Mouse (Mus musculus): ENCODE measurements around the gene Gars.

Gene Gars

DNA sequence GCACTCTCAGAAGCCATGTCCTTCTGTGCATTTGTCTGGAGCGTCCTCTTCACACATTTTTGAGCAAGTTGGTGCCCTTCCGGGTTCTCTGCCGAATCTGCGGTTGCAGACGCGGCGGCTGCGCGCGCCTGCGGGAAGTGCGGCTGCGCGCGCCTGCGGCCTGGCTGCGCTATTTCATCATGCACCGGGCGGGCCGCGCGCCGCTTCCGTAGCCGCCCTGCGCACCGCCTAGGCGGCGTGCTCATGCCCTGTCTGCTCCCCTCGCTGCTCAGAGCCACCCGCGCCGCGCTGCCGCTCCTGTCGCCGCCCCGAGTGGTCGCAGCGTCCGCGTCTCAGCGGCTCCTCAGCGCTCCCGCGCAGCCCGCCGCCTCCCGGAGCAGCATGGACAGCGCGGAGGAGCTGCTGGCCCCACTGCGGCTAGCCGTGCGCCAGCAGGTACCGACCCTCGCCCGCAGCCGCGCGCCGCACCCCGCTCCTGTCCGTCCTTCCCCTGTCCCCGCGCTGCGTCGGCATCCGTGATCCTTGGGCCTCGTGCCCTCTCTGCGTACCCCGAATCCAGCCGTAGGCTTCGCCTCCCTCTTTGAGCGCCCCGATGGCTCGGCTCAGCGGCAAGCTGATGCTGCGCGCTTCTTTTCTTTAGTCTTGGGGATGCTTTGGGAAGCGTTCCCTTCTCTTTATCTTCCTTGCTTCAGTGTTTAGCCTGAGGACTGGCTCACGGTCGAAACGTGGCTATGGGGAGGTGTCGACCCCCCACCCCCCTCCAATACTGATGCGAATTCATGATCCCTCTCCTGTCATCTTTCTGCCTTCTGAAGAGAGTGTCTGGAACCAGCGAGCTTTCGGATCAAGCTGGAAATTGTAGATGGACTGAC is at the start of gene Gars:
Gars (plus strand) TSS at position 209 of the 872 bp plus-strand sequence.
- peak; percentile 87 for DNase-seq

DNA sequence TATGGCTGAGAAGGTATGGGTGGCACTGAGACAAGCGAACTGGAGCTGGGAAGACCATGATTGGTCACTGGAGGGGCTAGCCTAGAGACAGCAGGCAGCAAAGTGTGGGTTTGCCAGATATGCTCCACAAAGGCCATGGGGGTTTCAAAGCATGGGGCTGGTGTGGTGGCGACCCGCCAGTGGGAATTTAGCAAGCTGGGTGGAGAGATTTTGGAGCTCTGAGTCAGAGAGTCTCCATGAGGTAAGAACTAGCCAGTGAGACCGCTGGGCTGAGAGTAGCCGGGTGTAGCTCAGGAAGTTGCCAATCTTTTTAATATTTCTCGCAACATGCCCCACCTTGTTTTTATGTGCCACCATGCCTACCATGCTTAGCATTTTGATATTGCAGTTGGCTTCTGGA is 49.7 kb upstream of the Gars start:
- no peak for DNase-seq

DNA sequence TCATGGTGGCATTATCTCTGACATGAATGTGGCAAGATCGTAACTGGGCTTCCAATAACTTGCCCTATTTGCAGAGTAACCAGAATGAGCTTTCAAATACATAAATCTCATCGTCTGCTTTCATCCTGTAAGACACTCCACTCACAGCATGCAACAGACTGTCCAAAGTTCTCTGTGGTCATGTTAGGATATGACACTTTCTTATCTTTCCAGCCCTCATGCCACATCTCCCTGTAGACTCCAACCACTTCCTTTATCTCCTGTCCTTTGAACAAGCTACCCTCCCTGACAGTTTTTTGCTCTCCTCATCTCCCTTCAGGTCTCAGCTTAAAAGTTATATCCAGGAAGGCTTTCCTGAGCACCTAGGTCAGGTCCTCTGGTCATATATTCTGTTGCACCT is 46.6 kb upstream of the Gars start:
- DNase-seq, result no peak

DNA sequence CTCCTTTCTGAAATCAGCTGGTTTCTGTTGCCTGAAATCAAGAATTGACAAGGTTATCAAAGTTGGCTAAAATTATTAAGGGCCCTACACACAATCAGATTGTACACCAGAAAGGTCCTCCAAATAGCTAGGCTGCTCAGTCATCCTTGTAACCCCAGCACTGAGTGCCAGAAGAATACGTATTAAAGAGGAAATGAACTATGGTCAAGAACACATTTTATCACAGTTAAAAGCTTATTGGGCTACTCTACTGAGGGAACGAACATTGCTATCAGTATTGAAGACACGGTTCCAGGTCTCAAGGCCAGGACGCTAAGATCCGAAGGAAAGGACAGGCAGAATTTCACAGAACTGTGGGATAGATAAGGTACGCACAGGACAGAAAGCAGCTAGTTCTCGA is 45.7 kb upstream of the Gars start:
- DNase-seq, result peak; percentile 63

DNA sequence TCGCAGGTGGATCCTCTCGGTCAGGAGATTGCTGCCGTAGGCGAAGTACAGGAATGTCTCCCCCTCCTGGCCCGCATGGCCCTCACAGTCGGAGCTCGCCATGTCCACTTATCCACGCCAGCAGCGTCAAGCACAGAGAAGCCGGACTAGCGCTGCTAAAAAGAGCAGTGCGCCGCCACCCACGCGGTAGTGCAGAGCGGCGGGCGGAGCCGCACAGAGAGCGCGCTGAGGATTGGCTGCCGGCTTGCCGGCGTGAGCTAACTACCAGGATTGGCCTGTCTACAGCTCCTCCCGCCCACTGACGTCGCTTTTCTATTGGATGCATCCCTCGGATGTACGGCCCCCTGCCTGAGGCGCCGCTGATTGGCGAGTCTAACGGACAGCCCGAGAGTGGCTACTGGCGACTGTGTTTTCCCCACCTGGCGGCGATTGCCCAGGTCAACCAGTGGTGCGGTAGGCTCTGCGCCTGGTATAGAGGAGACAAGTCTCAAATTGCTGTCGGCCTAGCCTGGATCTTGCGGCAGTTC is 45.0 kb upstream of the Gars start, which contains the start of gene Ggct:
Ggct (minus strand) TSS at position 217 of the 527 bp plus-strand sequence.
- DNase-seq, result peak; percentile 98

DNA sequence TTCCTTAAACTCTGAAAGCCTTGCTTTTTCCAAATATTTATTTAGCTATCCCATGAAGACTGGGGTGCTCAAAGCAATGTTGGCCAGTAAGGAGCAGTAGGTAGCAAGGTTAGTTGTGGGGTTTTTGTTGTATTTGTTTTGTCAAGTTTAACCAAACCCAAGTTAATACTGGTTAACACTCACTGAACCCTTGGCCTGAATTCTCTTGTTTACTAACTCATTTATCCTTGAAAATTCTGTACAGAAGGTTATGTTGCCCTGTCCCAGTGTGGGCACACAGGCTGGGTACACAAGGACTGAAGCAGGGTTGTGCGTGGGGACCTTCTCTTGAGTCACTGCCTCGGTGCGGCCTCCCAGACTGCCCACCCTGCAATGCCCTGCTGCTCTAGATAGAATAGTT is 41.4 kb upstream of the Gars start:
- peak; percentile 66 for DNase-seq

DNA sequence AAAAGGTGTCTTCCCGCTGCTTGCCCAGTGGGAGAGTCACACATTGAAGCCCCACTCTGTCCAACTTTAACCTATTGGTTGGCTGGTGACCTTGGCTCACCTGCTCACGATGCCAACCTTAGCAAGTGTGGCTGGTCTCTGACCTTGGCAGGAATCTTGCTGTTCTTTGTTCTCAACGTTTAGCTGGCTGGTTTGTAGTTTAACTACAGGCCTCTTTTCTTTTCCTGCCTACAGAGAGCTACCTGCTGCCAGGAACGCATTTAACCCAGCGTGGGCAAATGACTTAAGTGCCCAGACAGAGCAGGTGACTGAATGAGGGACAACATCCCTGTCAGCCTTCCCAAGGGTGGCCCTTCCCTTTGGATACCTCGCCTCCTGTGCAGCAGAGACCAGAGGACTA is 40.1 kb upstream of the Gars start:
- DNase-seq, result peak; percentile 91

DNA sequence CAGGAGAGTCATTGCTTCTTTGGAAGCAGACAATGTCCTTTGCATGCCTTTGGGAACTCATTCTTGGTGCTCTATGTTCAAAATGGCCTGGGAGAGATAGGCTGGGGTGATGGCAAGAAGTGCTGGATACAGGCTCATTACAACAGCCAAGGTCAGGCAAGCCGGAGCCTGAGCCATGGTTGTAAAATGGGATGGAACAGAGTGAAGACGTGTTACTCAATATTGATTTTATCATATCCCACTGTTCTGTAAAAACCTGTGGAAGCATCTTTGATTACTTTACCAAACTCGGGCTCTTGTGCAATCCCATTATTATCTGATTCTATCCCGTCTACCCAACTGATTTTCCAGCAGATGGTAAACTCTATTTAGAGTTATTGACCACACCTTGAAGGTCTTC is 36.5 kb upstream of the Gars start:
- DNase-seq, result no peak

DNA sequence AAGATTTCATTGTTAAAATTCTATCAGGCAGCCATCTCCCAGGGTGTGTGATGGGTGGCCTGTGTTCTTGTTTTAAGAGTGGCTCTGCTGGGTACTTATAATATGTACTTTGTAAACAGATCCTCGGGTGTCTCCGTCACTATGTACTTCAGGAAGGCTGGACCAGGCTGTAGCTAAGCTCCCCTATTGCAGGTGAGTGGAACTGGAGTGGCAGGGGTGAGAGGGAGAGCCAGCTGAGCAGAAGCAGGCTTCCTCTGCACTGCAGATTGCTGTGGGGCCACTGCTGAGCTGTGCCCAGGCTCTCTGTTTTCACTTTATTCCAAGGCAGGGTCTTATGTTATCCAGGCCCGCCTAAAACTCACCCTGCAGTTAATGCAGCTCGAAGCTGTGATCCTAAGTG is 35.4 kb upstream of the Gars start:
- DNase-seq, result no peak

DNA sequence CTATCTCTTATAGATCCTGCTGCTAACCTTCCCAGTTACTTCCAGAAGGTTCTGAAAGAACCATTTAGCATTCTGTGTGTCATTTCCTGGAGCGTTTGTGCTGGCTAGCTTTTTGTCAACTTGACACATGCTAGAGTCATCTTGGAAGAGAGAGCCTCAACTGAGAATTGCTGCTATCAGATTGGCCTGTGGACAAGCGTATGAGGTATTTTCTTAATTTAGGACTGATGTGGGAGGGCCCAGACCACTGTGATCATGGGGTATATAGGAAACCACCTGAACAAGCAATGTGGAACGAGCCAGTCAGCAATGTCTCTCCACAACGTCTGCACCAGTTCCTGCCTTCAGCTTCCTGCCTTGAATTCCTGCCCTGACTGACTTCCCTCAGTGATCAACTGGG is 34.2 kb upstream of the Gars start:
- no peak for DNase-seq

DNA sequence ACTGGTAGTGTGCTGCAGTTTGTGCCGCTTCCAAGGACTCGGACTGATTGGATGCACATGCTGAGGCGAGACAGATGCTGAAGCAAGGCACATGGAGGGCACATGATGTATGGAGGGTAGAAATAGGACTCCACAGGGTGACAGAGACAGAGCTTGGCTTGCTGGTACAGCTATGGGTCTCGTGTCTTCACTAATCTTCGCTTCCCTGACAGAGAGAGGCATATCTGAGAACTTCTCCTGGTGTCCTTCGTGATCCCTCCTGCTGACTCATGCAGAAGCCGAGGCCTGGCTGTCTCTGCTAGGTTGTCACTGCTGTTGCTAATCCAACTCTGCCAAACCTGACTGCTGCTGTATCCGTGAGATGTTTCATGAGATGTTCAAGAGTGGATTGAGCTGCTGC is 29.4 kb upstream of the Gars start:
- DNase-seq, result no peak

DNA sequence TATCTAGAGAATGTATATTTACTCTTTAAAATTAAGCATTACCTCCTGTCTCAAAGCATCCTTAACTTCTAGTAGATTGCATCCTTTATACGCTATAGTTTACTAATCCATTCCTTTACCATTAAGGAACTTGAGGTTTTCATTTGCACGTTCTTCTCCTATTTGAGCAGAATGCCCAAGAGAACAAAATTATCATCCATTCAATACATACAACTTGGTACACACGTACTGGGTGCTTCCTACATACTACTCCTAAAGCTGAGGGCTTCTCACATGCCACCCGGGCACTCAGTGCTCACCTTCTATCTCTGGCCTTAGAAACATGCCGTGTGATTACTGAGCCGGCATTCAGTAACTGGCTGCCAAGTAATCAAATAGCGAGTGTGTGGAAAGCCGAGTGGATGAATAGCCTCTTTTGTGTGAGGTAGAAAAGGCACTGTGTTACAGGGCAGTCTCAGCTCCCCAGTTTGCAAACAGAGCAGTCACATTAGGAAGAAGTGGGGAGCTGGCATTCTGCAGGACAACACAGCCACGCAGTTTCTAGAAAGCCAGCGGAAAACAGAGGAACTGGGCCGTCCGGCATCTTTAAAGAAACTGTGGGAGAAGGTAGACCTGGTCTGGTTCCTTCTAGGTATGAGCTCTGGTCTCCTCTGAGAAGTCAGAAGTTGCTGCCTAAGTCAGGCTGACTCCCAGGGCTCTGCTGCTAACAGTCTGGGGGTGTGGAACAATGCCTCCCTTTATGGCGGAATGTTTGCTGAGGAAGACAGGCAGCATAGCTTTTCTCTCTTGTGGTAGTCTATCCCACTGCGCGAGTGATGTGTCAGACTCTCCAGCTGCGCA is 28.2 kb upstream of the Gars start:
- no peak for DNase-seq

DNA sequence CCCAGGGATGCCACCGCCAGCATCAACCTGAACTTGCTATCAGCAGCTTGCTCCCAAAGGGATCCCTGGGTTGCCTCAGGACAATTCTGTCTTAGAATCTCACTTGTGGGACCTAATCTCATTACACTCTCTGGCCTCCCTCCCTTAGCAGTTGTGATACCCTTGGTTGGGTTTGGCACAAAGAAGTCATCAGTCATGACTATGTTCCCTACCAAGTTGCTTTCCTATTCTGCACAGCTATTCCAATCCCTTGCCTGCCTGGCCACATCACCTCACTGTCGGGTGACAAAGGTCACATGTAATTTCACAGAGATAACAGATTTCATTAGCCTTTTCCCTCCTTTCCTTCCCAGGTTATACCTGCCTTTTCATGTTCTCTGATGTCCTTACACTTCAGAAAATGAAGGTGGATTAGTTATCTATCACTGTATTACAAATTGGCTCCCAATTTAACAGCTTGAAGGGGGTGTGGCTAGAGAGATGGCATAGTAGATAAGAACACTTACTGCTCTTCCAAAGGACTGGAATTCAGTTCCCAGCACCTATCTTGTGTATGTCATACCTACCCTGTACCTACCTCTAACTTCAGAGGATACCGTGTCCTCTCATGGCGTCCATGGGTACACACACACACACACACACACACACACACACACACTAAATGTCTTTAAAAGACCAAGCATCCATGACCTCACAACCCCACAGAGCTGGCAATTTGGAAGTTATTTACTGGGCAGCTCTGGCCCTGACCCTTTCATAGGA is 27.3 kb upstream of the Gars start:
- no peak for DNase-seq

DNA sequence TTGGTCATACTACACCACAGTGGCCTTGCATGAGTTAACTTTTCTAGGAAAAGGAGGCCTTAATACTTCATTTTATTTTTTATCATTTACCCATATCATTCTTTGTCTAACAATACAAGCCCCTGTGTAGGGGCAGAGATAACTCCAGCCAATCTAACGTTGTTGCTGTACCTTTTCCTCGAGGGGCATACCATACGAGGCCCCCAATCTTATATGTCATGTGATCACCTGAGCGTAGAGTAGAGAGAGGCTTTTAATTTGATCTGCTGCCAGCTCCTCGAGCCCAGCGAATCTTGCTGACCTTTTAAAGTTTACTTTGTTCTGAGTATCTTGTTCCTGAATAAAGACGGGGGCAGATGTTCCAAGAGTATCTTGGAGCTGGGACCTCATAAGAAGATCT is 25.3 kb upstream of the Gars start:
- no peak for DNase-seq

DNA sequence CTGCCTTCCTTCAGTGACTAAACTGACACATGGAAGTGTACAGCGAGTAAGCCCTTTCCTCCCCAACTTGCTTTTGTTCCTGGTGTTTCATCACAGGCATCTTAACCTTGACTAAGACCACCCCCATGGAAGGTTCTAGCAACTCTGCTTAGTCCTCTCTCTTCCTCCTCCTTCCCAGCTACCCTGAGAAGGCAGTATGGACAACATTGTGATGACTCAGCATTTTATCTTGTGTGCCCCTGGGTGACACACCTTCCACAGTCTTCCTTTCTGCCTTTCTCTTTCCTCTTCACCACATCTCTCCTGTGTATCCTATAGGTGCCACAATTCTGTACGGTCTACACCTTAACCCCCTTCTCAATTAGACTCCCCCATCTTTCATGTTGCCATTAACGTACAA is 23.6 kb upstream of the Gars start:
- no peak for DNase-seq

DNA sequence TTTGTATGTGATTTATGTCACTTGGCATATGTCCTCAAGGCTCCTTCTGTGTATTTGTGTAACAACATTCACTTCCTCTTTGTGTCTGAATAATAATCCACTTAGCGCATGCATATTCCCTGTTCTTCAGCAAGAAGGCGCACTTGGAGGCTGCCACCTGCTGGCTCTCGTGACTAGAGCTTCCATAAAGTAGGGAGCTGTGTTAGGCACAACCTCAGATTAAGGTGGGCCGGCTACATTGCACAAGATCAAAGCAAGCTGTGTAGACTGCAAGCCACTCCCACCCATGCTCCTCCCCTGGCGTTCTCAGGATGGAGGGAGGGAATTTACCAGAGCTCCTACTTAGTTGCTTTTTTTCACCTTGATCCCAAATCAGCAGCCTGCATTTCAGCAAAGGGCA is 21.6 kb upstream of the Gars start:
- peak; percentile 75 for DNase-seq

DNA sequence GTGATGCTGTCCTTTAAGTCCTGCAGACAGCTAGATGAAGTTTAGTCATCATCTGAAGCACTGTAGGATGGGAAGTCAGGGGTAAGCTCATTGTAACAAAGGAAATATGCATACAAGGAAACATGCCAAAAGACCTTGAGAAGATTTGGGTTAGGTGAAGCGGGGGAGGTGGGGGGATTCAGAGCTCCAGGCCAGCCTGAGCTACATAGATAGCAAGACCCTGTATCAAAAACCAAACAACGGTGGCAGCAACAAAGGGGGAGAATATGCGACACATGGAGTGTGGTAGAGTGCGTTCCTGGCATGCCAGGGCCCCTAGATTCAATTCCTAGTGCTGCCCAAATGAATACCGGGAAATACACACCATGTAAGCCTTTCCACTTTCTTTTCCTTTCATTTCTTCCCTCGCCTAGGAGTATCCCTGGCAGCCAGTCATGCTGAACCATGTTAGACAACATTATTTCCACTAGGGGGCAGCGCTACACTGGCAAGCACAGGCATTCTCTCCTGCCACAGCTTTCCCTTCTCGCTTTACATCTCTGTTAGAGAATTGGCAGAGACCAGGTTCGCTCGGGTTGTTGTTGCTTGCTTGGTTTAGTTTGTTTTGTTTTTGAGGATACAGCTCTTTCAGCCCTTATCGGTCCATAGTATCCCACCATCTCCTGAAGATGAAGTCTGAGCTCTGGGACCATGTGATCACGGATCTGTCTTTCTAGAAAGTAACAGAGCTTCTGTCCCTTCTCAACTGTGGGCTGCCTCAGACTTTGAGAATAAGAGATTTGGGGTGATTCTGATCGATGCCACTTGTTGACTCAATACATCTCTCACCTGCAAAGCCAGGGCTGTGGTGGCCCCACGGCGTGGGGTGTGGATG is 20.9 kb upstream of the Gars start:
- peak; percentile 80 for DNase-seq

DNA sequence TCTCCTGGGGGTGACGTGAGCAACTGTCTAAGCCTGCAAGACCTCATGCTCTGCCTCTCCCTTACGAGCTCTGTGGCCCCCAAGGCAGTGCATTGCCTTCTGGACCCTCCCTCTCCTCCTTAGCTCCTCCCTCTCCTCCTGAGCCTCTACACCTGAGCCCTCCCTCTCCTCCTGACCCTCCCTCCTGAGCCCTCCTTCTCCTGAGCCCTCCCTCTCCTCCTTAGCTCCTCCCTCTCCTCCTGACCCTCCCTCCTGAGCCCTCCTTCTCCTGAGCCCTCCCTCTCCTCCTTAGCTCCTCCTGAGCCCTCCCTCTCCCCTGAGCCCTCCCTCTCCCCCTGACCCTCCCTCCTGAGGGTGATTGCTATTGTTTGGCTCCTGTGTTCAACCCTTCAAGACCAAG is 19.4 kb upstream of the Gars start:
- DNase-seq, result no peak

DNA sequence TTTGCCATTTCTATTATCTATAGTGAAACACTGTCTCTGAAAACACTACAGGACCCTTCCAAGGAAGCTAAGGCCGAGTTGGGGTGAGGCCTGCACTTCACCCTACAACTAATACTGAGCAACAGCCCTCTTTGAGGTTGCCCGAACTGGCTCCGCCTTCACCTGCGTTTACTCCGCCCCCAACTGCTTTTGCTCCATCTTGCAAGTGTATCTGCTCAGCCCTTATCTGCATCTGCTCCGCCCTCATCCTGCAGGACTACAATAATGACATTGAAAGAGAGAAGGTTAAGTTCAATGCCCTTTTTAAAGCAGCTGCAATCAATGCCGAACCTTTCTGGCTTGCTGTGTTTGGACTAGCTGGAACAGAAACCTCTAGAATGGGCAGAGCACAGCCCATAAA is 16.0 kb upstream of the Gars start:
- DNase-seq, result no peak

DNA sequence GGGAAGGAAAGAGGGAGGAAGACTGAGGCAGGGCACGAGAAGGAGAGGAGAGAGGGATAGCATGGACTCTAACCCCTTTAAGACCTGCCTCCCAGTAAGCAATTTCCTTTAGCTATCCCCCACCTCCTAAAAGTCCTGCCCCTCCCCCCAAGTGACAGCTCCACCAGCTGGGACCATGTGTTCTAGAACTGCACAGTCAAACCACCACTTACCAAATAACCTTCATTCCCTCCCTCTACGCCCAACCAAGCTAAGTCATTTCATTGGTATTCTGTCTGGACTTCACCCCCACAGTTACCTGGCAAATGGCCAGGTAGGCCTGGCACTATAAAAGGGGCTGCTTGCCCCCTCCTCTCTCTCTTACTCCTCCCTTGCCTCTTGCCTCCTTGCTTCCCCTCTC is 10.2 kb upstream of the Gars start:
- no peak for DNase-seq

DNA sequence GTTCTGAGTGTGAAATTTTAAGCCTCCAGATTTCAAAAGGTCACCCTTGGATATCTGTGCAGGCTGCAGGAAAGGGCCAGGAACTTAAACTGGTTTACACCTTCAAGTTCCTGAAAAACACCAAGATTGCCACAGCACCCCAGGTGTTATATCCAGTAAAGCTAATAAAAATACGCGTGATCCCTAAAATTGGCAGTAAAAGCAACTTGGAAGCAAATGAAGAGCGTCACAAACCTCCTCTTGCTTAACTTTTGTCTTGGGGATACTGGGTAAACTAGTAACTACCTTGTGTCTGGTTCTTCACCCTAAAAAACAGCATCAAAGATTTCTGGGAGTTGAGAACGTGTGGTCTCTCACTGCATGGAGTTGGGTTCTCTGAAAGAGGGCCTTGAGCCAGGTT is 1.1 kb upstream of the Gars start:
- DNase-seq, result no peak
